Mouse (Mus musculus) liver, adult 2 months (tissue): ENCODE measurements around the gene Mre11a. TPM values are rescaled to one million over a fixed set of nuclear protein-coding genes. Genes with fewer than 3 reads are reported as not detected.

Source experiments
- DNase-seq: peaks from one replicate; pipeline ENCODE4 v3.0.0-alpha.2; 2011; ENCODE audit warnings: low read depth, low spot score; ENCODE audit errors: extremely low read depth
- H3K27ac ChIP-seq: fragments of 200-500 bp; replicated peaks from 2 replicates; pipeline ENCODE4 v1.5.1; 2012; ENCODE audit warnings: low read depth, mild to moderate bottlenecking, control low read depth, inconsistent platforms, low read length; ENCODE audit not compliant: insufficient read depth
- H3K27me3 ChIP-seq: fragments of 200-500 bp; 2 replicates; pipeline ENCODE4 v1.6.1; 2012; ENCODE audit warnings: mild to moderate bottlenecking, moderate library complexity, low read length, inconsistent platforms; ENCODE audit not compliant: control insufficient read depth, insufficient read depth
- H3K36me3 ChIP-seq: fragments of 200-500 bp; 2 replicates; pipeline ENCODE4 v1.6.1; 2012; ENCODE audit warnings: low read length, inconsistent platforms; ENCODE audit not compliant: control insufficient read depth, insufficient read depth
- H3K4me1 ChIP-seq: fragments of 200-500 bp; 2 replicates; pipeline ENCODE4 v1.6.1; 2011; ENCODE audit warnings: low read length; ENCODE audit not compliant: control insufficient read depth, insufficient read depth
- H3K4me3 ChIP-seq: fragments of 200-500 bp; 2 replicates; pipeline ENCODE4 v1.5.1; 2011; ENCODE audit warnings: low read depth, mild to moderate bottlenecking, control low read depth, low read length, moderate library complexity; ENCODE audit not compliant: insufficient read depth
- H3K79me2 ChIP-seq: fragments of 200-500 bp; 2 replicates; pipeline ENCODE4 v1.6.1; 2012; ENCODE audit warnings: inconsistent platforms, mild to moderate bottlenecking, low read length, moderate library complexity; ENCODE audit not compliant: control insufficient read depth, insufficient read depth
- H3K9ac ChIP-seq: fragments of 200-500 bp; 2 replicates; pipeline ENCODE4 v1.6.1; 2012; ENCODE audit warnings: low read depth, mild to moderate bottlenecking, control low read depth, inconsistent platforms, low read length
- CTCF ChIP-seq: fragments of 200-500 bp; IDR thresholded peaks from 2 replicates; pipeline ENCODE4 v1.5.1; 2011; ENCODE audit warnings: low read depth, low read length, control low read depth
- POLR2A ChIP-seq: fragments of 200-500 bp; IDR thresholded peaks from 2 replicates; pipeline ENCODE4 v1.6.1; 2011; ENCODE audit warnings: low read length, control low read depth; ENCODE audit not compliant: insufficient read depth; ENCODE audit errors: extremely low read depth
- WGBS: fragments of 180-500 bp; shearing (Covaris S2); methylation state at CpG from one replicate; pipeline ENCODE4 v1.1.7; 2018; 5-methylcytosine and 5-hydroxymethylcytosine counted together
- polyA plus RNA-seq: library from polyadenylated mRNA; depleted of rRNA; stranded (reverse); fragments of >200 nt; gene quantifications from 2 replicates; pipeline ENCODE4 v1.2.3, GENCODE M21; 2012
- total RNA-seq: library from RNA; depleted of rRNA; stranded (reverse); fragments of >200 nt; gene quantifications from 2 replicates; pipeline ENCODE4 v1.2.3, GENCODE M21; 2014

The Mre11a gene
- total and polyA plus RNA-seq, 2 experiments = 1.6 to 4.0 TPM

DNA sequence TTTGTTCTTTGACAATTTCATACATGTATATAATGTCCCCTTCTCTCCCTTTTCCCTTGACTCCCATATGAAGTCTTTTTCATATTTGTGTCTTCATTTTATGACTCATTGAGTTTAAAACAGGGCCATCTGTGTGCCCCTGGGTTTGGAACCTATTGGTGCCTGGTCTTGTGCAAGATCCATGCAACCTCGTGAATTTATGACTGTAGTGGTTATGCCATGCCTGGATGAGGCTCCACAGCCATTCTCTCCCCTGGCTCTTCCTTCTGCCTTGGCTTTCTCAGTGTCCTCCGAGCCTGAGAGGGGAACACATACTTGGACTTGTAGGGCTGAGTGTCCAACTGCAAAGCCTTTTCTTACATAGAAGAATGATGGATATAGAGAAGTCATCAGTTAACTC, 21.3 kb downstream of the Mre11a start:
- no peaks in the 10 kb centered on the region for H3K79me2 ChIP-seq
- DNase-seq = no peak
- WGBS = 88% methylated on average over 2 of the region's 2 CpGs
- peaks cover 15% of the 10 kb centered on the region for H3K36me3 ChIP-seq
- H3K4me3 ChIP-seq = no peak overlapping the region
- no peaks in the 10 kb centered on the region for H3K27me3 ChIP-seq
- no peaks in the 10 kb centered on the region for H3K4me1 ChIP-seq
- no peak for TF ChIP-seq CTCF
- TF ChIP-seq POLR2A = no peak
- no peak overlapping the region for H3K9ac ChIP-seq
- no peak overlapping the region for H3K27ac ChIP-seq

DNA sequence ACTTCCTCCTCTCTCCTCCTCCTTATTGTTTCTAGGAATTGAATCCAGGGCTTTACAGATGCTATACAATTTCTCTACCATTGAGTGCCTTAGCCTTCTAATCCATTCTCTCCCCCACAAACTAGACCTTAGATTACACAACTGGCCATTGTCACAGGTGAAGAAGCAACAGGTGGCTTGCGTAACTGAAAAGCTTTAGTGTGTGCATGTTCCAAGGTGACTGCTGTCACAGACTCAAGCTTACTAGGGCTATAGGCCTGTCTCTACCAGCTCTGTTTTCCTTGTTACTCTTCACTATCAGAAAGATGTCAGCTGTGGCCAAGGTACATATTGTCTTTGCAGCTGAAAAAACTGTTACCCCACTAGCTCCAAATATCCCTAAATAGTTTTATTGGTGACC, 22.3 kb downstream of the Mre11a start:
- TF ChIP-seq CTCF (no peak), POLR2A (no peak)
- H3K9ac ChIP-seq = no peak overlapping the region
- no peak overlapping the region for H3K27ac ChIP-seq
- no peaks in the 10 kb centered on the region for H3K4me1 ChIP-seq
- no peaks in the 10 kb centered on the region for H3K79me2 ChIP-seq
- H3K4me3 ChIP-seq = no peak overlapping the region
- WGBS = 87% methylated on average over 1 of the region's 1 CpGs
- peaks cover 14% of the 10 kb centered on the region for H3K36me3 ChIP-seq
- no peak for DNase-seq
- no peaks in the 10 kb centered on the region for H3K27me3 ChIP-seq

DNA sequence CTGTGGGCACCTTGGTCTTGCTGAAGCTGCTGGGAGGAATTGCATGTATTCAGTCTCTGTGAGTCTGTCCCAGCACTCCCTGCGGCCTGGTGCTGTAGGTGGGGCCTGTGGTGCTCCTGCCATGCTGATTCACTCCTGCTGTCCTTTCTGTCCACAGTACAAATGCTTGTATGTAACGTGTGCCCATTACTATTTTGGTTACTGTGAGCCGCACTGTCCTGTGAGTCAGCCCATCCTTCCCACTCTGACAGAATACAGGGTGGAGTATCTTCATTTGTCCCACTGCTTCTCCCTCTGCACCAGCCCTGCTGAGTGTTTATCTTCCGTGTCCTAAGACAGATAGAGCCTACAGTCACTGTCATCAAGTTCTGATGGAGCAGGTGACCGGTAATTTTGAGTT, 25.7 kb downstream of the Mre11a start:
- H3K4me3 ChIP-seq = no peak overlapping the region
- WGBS = 97% methylated on average over 5 of the region's 5 CpGs
- H3K36me3 ChIP-seq = peaks cover 11% of the 10 kb centered on the region

DNA sequence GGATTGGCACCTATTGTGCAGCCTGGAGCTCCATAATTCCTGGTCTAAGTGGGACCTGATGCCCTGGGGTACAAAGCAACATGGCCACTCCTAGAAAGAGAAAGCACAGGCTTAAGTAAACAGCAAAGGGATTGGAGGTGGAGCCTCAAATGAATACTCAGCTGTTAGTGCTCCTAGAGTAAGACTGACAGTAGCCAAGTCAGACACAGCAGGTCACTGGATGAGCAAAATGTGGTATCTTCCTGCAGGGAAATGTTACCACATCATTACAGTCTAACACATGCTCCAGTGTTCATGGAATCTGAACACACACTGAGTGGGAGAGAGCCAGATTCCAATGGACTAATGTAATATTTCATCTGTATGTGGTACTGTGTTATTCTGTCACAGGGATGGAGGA, 36.9 kb downstream of the Mre11a start:
- Histone ChIP-seq H3K27ac (no peak overlapping the region), H3K36me3 (peaks cover 44% of the 10 kb centered on the region), H3K9ac (no peak overlapping the region), H3K79me2 (no peaks in the 10 kb centered on the region), H3K4me3 (no peak overlapping the region), H3K27me3 (no peaks in the 10 kb centered on the region), H3K4me1 (no peaks in the 10 kb centered on the region)
- TF ChIP-seq POLR2A = no peak
- DNase-seq = no peak

More for the DNA sequence above, 25.7 kb downstream of the Mre11a start:
- Histone ChIP-seq H3K4me1 (no peaks in the 10 kb centered on the region), H3K27ac (no peak overlapping the region), H3K9ac (no peak overlapping the region), H3K27me3 (no peaks in the 10 kb centered on the region), H3K79me2 (no peaks in the 10 kb centered on the region)
- DNase-seq = no peak
- TF ChIP-seq POLR2A (no peak), CTCF (no peak)

DNA sequence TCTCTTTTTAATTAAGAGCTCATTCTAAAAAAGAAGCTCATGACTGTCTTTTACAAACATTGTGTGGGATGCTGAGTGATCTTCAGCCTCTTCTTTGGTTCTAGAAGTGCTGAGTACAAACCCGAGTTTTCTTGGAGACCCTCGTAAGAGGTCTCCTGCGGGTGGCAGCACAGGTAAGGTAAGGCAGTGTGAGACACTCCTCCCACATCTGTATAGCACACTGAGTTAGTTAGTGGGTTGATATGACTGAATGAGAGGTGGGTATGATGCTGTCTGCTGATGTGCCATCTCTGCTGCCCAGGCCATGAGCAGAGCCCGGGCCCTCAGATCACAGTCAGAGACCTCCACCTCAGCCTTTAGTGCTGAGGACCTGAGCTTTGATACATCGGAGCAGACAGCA, 40.4 kb downstream of the Mre11a start:
- Histone ChIP-seq H3K9ac (no peak overlapping the region), H3K79me2 (no peaks in the 10 kb centered on the region), H3K4me1 (no peaks in the 10 kb centered on the region), H3K27me3 (no peaks in the 10 kb centered on the region), H3K4me3 (no peak overlapping the region), H3K36me3 (peaks cover 25% of the 10 kb centered on the region), H3K27ac (no peak overlapping the region)
- 95% methylated on average over 5 of the region's 5 CpGs for WGBS
- DNase-seq = no peak
- TF ChIP-seq CTCF = no peak
- TF ChIP-seq POLR2A = no peak

DNA sequence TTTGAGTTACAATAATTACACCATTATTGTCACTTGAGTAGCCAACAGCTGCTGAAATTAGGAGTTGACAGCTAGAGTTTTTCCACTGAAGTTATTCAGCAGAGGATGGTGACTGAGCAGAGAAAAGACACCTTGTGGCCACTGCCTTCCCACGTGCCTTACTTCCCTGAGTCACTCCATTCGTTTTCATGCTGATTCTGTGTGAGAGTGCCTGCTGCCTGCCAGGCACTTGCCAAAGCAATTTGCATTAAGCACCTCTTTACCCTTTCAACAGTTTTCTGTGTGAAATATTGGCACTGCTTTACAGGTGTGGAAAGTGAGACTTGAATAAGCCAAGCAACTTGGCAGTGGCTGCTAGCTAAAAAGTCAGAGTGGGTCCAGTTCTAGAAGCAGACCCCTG, 43.4 kb downstream of the Mre11a start:
- no peak for DNase-seq

More for the DNA sequence above, 43.4 kb downstream of the Mre11a start:
- H3K36me3 ChIP-seq = peaks cover 21% of the 10 kb centered on the region
- H3K4me3 ChIP-seq = no peak overlapping the region
- H3K79me2 ChIP-seq = no peaks in the 10 kb centered on the region
- no peak overlapping the region for H3K27ac ChIP-seq
- H3K27me3 ChIP-seq = no peaks in the 10 kb centered on the region
- no peak overlapping the region for H3K9ac ChIP-seq
- TF ChIP-seq POLR2A = no peak
- TF ChIP-seq CTCF = no peak
- no peaks in the 10 kb centered on the region for H3K4me1 ChIP-seq
- WGBS = 86% methylated on average over 2 of the region's 2 CpGs
